Mouse (Mus musculus) adrenal gland (tissue): Measurements from ENCODE around the gene Usp10.

Experiments used
- intact Hi-C: fragments of 180-260 bp; cut with DNase I; formaldehyde crosslinking; loops from one replicate; pipeline ENCODE4 v1.15.1; 2025

The Usp10 gene

DNA sequence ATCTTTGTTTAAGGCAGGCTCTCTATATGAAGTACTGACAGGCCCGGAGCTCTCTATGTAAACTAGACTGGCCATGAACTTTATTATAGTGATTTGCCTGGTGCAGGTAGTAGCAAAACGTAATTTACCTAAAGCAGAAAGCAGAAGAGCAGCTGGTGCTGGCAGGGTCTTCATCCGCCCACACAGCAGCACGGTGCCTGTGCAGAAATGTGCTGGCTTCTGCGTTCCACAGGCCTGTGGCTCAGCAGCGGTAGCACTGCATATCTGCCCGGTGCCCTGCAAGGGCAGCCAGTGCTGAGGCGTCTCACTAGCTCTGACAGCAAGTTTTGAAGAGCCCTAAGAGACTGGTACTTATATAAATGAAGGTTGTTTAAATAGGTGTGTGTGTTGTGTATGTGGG is 45.2 kb downstream of the Usp10 start:
- intact Hi-C loops = no loop called here

DNA sequence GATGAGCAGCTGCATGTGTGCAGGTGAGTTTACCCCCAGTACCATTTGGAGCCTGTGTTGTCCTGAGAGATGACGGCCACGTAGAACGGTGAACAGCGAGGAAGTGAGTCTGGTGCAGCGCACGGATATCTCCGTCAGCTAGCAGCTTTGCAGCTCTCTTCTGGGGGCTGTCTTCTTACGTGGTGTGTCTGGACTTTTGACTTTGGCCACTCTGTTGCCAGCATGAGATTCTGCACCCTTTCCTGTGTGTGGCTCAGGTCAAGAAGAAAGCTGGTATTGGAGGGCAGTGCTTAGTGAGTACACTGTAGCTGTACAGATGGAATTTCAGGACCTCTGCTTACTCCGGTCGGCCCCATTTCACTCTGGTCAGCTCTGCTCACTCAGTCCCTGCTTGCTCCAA is 47.9 kb downstream of the Usp10 start:
- intact Hi-C loops = no loop called here

DNA sequence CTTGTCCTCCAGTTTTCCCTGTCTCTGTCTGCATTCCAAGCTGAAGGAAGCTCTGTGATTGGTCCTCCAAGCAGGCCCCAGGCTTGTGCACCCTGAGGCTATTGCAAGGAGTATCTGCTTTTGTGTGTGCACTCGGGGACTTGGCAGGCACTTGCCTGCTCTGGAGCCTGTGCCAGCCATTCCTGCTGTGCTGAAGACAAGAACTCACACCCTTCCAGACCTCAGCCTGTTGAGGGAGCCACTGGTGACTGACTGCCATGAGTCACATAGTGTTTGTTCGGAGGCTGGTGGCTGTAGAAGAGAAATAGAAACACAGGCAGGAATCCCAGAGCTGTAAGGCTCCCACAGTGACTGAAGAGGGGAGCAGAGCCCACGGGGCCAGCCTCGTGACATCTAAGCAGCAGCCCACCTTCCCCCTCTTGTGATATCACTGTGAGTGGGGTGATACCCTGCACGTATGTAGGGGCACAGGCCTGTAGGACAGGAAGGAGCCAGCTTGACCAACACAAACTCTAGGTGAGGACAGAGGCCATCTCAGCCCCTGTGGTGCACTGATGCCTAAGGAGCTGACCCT is 50.5 kb downstream of the Usp10 start:
- intact Hi-C loops = loop anchor here (5.0 kb wide), 1 partner anchor 57 kb away; no protein-coding TSS in a partner anchor

DNA sequence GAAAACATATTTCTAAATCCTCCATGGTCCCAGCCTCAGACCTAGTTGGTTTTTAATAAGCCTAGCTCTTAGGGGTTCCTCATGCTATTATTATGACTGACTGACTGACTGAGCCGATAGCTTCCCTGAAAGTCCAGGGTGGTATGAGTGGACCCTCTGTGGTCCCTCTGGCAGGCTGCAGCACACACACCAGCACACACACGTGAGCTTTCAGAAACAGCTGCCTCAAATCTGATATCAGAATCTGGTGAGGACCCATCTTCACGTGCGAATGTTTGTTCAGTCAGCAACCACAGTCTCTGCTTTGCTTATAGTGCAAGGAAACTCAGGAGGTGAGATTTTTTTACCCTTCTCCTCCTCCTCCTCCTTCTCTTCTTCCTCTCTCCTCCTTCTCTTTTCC is 54.7 kb downstream of the Usp10 start:
- intact Hi-C loops = loop anchor here (5.0 kb wide), 1 partner anchor 52 kb away; no protein-coding TSS in a partner anchor

DNA sequence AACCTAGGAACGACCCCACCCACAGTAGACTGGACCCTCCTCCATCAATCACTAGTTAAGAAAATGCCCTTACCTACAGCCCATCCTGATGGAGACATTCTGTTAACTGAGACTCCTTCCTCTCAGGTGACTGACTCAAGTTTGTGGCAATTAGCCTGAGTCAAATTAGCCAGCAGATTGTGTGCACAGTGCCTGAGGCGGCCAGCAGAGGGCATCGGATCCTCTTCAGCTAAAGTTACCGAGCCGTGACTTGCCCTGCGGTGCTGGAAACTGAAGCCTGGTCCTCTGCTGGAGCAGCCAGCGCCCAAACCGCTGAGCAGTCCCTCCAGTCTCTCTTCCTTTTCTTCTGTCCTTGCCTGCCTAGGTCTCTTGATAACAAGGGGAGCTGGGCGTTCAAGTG is 57.3 kb downstream of the Usp10 start:
- intact Hi-C loops = no loop called here

DNA sequence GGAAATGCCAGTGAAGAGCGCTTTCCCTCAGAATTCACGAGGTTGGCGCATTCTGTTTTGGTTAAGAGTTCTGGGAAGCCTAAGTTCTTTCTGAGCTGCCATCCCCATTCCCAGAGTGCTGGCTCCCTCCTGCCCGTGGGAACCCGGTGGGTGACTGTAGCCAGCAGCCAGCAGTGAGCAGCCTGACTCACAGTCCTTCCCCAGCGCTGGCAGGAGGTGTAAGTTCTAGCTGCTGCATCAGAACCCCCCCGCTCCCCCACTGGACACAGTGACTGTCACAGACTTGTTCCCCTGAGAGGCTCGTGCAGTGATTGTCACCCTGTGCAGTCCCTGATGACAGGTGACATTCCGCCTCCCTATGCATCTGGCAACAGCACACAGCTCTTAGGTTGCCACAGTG is 60.0 kb downstream of the Usp10 start:
- intact Hi-C loops = no loop called here

DNA sequence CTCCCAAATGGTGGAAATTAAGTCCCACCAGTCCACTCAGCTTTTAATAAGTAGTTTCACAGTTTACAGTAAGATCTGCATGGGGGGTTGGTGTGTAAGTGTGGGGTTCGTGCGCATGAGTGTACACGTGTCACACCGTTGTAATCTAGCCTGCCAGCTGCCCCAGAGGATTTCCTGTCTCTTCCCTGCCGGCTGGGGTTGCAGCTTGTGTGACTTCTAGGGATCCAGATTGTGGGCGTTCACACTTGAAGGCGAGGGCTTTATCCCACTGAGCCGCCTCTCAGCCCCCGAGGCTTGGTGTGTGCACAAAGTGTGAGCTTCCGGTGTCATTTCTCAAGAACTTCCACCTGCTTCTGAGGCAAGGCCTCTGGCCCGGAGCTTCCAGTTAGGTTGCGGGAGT is 62.4 kb downstream of the Usp10 start:
- intact Hi-C loops = no loop called here

DNA sequence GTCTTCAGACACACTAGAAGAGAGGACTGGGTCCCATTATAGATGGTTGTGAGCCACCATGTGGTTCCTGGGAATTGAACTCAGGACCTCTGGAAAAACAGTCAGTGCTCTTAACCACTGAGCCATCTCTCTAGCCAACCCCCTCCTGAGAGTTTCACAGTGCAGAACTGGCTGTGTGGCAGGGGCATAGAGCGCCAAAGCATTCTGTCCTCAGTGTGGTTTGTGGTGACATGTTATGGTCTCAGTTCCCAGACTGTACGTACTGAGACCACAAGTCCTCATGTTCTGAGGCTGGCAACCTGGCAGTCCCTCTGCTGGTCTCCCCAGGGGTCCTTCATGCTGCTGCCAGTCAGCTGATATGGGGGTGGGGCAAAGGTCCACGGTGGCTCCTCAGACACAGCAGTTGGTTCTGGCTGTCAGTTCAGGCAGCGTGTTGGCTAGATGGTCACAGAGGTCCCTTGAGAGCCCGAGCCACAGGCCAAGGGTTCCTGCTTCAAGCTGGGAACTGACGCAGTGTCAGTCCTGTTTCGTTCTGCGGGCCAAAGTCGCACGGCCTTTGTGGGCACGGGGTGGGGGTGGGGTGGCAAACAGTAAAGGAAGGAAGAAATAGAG is 68.7 kb downstream of the Usp10 start:
- intact Hi-C loops = no loop called here

DNA sequence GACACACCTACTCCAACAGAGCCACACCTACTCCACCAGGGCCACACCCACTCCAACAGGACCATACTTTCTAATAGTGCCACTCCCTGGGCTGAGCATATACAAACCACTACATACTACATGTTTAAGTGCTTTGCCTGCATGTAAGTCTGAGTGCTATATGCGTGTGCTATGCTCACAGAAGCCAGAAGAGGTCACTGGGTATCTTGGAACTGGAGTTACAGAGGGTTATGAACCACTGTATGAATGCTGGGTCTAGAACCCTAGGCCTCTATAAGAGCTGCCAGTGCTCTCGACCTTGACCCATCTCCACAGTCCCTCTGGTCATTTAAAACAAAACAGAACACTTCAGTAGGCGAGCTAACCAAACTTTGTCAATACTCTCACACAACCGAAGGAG is 71.1 kb downstream of the Usp10 start:
- intact Hi-C loops = loop anchor here (2.0 kb wide), 1 partner anchor 92 kb away; no protein-coding TSS in a partner anchor

DNA sequence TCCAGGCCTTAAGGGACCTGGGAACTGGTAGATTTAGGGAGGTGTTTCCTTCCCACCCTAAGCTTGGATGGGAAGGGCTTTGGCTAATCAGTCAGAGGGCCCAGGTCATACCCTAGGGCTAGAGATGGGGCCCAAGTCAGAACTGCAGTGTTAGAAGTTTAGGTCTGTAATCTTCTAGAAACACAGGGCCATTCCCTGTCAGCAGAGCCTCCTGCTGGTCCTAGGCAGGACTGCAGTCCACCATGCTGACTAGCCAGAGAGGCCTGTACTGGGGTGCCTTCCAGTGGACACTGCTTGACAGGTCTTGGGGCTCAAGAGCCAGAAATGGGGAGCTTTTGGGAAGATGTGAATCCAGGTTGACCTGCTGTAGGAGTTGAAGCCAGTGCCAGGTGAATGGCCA is 73.9 kb downstream of the Usp10 start:
- intact Hi-C loops = no loop called here

DNA sequence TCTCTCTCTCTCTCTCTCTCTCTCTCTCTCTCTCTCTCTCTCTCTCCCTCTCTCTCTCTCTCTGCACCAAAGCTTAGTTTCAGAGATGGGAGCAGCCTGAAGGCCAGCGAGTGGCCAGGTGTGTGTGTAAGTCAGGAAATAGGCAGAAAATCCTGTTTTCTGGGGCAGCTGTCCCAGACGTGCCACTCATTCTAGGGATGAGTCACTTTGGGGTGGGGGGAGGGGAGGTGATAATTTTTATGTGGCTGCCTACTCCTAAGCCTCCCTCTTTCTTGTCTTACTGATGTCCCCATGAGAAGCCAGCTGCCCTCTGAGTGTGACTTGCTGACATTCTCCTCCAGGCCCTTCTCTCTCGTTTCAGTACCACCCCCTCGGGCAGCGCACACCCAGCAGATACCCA is 76.0 kb downstream of the Usp10 start:
- intact Hi-C loops = no loop called here

DNA sequence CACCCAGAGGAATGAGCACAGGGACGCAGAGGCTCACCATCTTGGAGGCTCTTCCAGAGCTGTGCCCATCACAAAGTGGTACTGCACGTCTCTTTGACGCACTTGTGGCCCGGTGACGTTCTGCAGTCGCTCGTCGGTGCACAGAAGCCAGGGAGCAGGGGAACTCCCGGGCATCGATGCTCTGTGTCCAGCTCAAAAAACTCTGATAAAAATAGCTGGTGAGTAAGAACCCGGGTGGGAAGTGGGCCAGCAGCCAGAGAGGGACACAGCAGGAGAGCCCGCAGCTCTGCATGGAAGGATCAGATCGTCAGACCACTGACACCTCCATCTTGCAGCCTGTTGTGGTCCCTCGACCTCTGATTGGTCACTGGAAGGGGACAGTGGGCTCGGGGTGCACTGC is 77.9 kb downstream of the Usp10 start:
- intact Hi-C loops = no loop called here

DNA sequence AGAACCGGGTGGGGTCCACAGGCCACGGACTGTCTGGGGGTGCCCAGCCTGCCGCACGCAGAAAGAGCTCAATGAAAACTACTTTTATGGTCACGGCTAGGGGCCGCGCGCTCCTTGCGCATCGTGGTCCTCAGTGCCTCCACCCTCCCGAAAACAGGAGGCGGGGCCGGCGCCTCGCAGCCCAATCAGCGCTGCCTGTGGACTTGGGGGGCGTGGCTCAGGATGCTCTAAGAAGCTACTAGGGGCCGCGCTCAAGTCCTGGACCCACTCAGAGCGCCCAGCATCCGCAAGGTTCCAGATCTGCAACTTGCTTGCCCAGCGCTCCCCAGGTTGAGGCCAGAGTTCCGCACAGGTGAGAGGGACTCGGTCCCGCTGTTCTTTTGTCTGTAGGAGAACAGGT is 82.1 kb downstream of the Usp10 start, which contains the start of gene Crispld2:
Crispld2 (plus strand) TSS at position 190 of the 400 bp plus-strand sequence.
- intact Hi-C loops = no loop called here

DNA sequence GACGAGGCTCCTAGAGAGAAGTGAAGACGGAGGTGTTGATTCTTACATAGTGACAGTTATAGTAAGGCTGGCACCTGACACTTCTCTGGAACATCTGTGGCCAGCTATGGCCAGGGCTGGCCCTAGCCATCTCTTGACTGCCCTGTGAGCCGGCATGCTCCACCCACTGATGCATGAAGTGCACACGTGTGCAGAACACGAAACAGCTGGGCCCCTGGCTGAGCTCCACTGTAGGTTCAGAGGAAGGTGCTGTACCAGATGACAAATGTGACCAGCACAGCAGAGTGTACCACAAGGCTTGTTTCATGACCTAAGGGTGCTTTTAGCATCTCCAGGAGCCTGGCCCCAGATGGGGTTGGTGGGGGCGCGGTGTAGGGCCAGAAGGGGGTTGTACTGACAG is 84.0 kb downstream of the Usp10 start:
- intact Hi-C loops = no loop called here

DNA sequence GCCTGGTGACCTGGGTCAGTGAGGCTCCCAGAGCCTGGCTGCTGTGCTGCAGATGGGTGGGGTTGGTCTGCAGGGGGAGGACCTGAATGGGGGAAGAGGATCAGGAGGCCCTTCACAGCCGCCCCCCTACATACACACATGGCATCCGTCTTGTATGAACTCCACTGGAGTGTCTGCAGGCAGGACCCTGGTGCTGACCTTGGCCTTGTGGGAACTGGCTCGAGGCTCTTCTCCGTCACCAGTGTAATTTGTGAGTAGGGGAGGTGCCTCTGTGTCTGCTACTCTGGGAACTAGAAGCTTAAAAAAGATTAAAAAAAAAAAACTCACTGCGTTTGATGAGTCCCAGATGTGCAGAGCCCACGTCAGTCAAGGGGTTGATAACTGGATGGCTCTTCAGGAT is 84.4 kb downstream of the Usp10 start:
- intact Hi-C loops = no loop called here

DNA sequence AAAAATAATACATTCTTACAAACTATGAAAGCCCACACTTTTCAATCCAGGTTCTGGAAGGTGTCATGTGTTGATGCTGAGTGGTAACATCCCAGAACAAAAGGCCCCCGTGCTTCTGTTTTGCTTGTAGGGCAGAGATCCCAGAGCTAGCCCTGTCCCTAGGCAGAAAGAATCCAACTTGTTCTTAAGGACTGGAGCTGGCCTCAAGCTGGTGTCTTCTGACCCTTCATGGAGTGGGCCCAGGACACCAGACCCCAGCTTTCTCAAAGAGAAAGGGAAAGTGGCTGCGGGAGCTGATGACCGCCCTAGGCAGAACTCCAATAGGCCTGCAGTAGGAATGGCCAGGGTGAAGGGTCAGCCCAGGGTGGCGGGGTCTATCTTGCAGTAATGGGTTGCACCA is 87.1 kb downstream of the Usp10 start:
- intact Hi-C loops = no loop called here

DNA sequence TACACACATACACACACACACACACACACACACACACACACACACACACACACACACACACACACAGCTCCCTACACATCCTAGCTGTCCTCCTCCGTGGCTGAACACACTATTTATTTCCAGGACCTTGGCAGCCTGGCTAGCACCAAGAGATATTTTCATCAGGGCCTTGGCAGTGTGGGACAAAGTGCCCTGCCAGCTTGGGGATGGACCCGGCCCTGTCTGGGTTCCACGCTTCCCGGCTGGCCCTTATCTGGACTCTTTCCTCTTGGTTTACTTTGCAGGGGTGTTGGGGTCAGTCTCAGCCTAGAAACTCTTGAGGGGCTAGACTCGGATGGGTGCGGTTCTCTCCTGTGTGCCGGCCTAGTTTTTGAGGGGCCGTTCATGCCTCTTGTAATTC is 90.3 kb downstream of the Usp10 start:
- intact Hi-C loops = loop anchor here (5.0 kb wide), 1 partner anchor 37 kb away; no protein-coding TSS in a partner anchor

DNA sequence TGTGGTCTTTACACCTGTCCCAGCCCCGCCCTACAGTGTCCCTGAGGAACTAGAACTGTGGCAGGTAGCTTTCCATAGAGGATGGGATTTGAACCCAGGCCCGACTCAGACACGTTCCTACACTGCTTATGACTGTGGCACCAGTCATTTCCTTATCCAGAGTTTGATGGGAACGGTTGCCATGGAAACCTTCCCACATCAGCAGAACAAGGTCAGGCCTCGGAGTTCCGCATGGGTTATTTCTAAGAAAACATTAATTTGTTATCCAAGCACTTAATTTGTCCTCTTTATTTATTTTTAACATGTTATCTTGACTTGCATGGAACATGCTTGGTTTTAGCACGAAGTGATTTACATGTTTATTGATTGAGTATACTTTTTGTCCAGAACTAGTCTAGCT is 91.6 kb downstream of the Usp10 start:
- intact Hi-C loops = loop anchor here (5.0 kb wide), 1 partner anchor 36 kb away; no protein-coding TSS in a partner anchor

DNA sequence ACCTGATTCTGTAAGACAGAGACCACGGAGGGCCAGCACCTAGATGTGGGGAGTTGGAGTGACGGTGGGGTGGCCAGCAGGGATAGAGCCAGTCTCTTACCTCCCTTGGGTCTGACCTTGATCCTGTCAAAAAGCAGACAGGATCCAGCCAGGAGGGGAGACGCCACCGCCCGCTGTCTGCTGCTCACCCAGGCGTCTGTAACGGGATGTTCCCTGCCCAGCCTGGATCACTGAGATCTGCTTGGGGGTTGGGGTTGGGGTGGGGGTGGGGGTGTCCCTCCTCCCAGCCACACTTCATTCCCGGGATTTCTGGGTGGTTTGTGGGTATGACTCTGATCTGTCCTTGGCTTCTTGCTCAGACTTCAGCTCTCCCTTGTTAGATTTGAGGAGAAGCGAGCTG is 92.2 kb downstream of the Usp10 start:
- intact Hi-C loops = loop anchor here (5.0 kb wide), 1 partner anchor 35 kb away; no protein-coding TSS in a partner anchor

DNA sequence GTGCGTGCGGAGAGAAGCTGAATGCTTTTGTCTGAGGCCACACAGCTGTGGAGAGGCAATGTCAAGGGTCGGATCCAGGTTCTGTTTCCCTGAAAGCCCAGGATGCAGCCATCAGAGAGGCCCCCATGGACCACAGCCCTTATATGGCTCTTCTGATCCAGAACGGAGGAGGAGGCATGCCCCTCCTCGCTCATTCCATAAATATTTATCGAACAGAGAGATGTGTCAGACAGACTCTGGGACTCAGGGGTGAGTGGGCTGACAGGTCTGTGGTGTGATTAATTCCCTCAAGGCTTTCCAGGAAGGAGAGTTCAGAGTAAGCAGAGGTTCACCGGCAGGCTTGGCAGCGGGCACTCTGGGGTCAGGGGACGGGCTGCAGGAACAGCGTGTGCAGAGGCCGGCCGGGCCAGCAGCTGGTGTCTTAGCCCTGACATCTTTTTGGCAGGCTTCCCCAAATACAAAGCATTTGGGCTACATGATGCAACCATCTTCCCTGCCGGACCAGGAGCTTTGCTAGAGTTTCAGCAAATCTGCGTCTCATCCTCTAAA is 94.1 kb downstream of the Usp10 start:
- intact Hi-C loops = loop anchor here (5.0 kb wide), 1 partner anchor 33 kb away; no protein-coding TSS in a partner anchor

DNA sequence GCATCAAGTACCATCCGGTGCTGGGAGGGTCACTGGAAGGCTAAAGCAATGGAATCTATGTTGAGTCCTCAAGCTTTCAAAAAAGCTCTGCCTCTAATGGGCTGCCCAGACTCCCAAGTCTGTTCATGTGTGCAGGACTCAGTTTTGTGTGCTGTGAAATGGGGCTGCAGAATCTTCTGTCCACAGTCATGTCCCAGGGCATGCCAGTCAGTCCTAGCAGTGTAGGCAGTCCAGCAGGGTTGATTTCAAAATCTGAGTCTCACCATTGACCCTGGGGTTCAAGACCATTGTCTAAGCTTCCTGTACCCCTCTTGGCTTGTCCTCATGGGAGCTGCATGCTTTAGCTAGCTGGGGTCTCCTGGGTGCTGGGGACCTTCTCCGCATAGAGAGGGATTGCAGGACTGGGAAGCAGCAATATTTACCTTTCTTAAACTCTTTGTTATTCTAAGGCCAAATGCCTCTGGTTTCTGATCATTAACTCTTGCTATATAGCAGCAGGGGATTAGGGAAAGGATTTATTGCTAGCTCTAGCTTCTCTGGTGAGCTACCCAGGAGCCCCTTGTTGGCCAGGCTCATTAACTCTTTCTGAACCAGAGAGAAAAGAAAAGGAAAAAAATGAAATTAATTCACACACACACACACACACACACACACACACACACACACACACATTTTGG is 94.7 kb downstream of the Usp10 start:
- intact Hi-C loops = loop anchor here (5.0 kb wide), 1 partner anchor 32 kb away; no protein-coding TSS in a partner anchor

DNA sequence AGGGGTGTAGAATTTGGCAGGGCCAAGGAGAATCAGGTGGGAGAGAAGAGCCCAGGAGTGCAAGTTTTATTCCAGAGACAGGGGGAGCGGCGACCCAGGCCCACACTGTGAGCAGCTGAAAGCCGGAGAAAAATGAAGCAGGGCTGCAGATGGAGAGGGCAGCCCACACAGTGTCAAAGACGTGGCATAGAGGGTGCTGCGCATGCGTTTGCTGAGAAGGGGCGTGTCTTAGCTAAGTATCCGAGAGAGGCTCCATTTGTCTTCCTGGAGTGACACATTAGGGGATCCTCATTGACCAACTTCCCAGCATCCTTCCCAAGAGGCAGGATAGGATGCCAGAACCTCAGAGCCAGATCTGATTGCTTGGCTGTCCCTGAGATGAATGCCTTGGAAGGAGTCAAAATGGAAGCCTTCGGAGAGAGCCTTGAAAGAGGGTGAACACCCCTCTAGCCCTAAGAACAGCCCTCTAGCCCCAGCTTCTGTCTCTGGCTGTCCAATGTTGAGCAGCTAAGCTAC is 96.5 kb downstream of the Usp10 start:
- intact Hi-C loops = no loop called here
